8 mouse cellular contexts compared by ENCODE assay signal in the genomic region with DNA sequence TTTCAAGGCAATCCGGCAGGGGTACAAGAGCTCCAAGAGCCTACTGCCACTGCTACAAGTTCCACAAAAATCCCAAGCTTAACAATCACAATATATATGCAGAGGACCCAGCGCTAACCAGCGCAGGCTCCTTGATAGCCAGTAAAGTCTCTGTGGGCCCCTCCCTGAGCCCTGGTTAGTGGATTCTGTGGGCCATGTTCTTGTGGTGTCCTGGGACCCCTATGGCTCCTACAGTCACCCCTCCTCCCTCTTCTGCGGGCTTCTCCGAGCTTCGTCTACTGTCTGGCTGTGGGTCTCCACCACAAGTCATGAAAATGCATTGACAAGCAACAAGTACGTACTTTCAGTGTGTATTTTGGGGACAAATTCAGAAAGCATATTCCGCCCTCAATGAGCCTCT. TPM values are rescaled to one million over a fixed set of nuclear protein-coding genes. Genes with fewer than 3 reads are reported as not detected.
A peak's percentile ranks its signal among the peaks of the same experiment; 100 is the strongest.
DNase-seq lines count a peak whose midpoint lies in the region; ATAC-seq and TF ChIP-seq lines count a peak whose summit lies in the region.

No protein-coding gene starts in this region.

- intact Hi-C loops in heart, postnatal 25 days (cut with DNase I) = loop anchor here (10.0 kb wide), 1 partner anchor 537 kb away; no protein-coding TSS in a partner anchor

- no peak for DNase-seq in heart, postnatal 25 days (ENCODE audit: low spot score)
- DNase-seq in G1E (ENCODE audit: low spot score) = no peak
- DNase-seq in kidney, postnatal 14 days = peak; percentile 11
- DNase-seq in neural tube, embryonic 10.5 days (ENCODE audit: extremely low spot score, low spot score) = peak; percentile 30
- DNase-seq in urinary bladder, postnatal 25 days (ENCODE audit: low spot score) = no peak

- no peak for ATAC-seq in heart, embryonic 14.5 days (ENCODE audit: insufficient number of reproducible peaks, insufficient read depth, low FRiP score, low read depth)
- no peak for ATAC-seq in G1E (ENCODE audit: extremely low read depth, insufficient number of reproducible peaks, low FRiP score, poor library complexity, severe bottlenecking)
- 0 out of 2 replicates have a peak, but pooled peaks have one; percentile 0 for ATAC-seq in erythroblast, adult 5-6 weeks (replicated peaks; ENCODE audit: low FRiP score, poor library complexity, severe bottlenecking)
- ATAC-seq in frontal cortex, adult (ENCODE audit: low TSS enrichment) = no peak

- H3K4me1 ChIP-seq in heart, embryonic 14.5 days (ENCODE audit: control insufficient read depth in 2 of 2, insufficient read depth in 2 of 2, low read length in 2 of 2) = peaks cover 0 to 14% of the 10 kb centered on the region in 2 experiments; a peak in 3 of 4 replicates
- peaks cover 29% of the 10 kb centered on the region for H3K4me1 ChIP-seq in G1E (ENCODE audit: insufficient read depth, low read depth, low read length)

- no peaks in the 10 kb centered on the region for H3K9me3 ChIP-seq in heart, embryonic 14.5 days (ENCODE audit: control insufficient read depth, low read length)
- no peaks in the 10 kb centered on the region for H3K9me3 ChIP-seq in G1E (replicated peaks)

- peak overlapping the region; percentile 16 to 62; a peak in 1 of 4 replicates for H3K27ac ChIP-seq in heart, embryonic 14.5 days (replicated peaks in 1 of 2; ENCODE audit: control insufficient read depth in 1 of 2, insufficient read depth in 1 of 2, low read depth in 2 of 2, low read length in 2 of 2)

- H3K27me3 ChIP-seq in heart, embryonic 14.5 days (ENCODE audit: control insufficient read depth, insufficient read depth, low read length) = no peaks in the 10 kb centered on the region
- no peaks in the 10 kb centered on the region for H3K27me3 ChIP-seq in G1E (ENCODE audit: insufficient read depth, low read length)

- 2% methylated on average over 8 of the region's 8 CpGs for WGBS in heart, embryonic 14.5 days

- TF ChIP-seq CTCF in G1E (IDR thresholded peaks at IDR 0.05; ENCODE audit: low read depth, low read length) = no peak

- H3K9ac ChIP-seq in heart, embryonic 14.5 days (ENCODE audit: low read length) = peak overlapping the region; percentile 88

- peaks cover 33% of the 10 kb centered on the region for H3K36me3 ChIP-seq in heart, embryonic 14.5 days (ENCODE audit: control insufficient read depth, insufficient read depth, low read length)
- H3K36me3 ChIP-seq in G1E (replicated peaks) = peaks cover 38% of the 10 kb centered on the region

- peak overlapping the region; percentile 82 to 98 for H3K4me3 ChIP-seq in heart, embryonic 14.5 days (ENCODE audit: control insufficient read depth in 1 of 2, insufficient read depth in 1 of 2, low read depth in 1 of 2, low read length in 2 of 2)
- H3K4me3 ChIP-seq in G1E (ENCODE audit: low read depth, low read length) = peak overlapping the region; percentile 86

- peak overlapping the region; percentile 98 for H3K4me2 ChIP-seq in heart, embryonic 14.5 days (ENCODE audit: low read length)

RNA-seq across cellular contexts. Expression of gene Mphosph10, which starts 0.6 kb away (rescaled TPM):
- polyA plus RNA-seq in heart, embryonic 14.5 days (2014; fragmentation: Nextera tagmentation; extraction: Ambion mirVana) = 18.6 and 20.0 TPM in 2 replicates
- 10 to 100 TPM; 12.2 to 14.7 TPM for total RNA-seq in heart, postnatal 25 days (2021)
- total RNA-seq in G1E (2014; fragmentation: Nextera tagmentation) = 135 and 150 TPM in 2 replicates
- total RNA-seq in G1E (2017) = 85.4 and 104 TPM in 2 replicates
- polyA plus RNA-seq in G1E (2012) = 7.3 and 9.4 TPM in 2 replicates
- total RNA-seq in erythroblast, adult 5-6 weeks (2015; ENCODE audit: low replicate concordance) = 22.1 and 23.2 TPM in 2 replicates
- total RNA-seq in erythroblast, adult 5-6 weeks (2017; ENCODE audit: low replicate concordance) = 20.4 and 24.9 TPM in 2 replicates

RNA-seq across cellular contexts. Expression of gene Mcee, which starts 0.9 kb away (rescaled TPM):
- 145 and 150 TPM in 2 replicates for polyA plus RNA-seq in heart, embryonic 14.5 days (2014; fragmentation: Nextera tagmentation; extraction: Ambion mirVana)
- total RNA-seq in heart, postnatal 25 days (2021) = 100 to 1,000 TPM; 181 to 187 TPM
- total RNA-seq in G1E (2014; fragmentation: Nextera tagmentation) (35.1 and 39.3 TPM in 2 replicates), G1E (2017) (72.8 and 75.4 TPM in 2 replicates)
- 1.6 and 2.8 TPM in 2 replicates for polyA plus RNA-seq in G1E (2012)
- 18.4 and 49.0 TPM in 2 replicates for total RNA-seq in erythroblast, adult 5-6 weeks (2015; ENCODE audit: low replicate concordance)
- 32.8 and 38.4 TPM in 2 replicates for total RNA-seq in erythroblast, adult 5-6 weeks (2017; ENCODE audit: low replicate concordance)

RNA-seq across cellular contexts. Expression of gene Fan1, which starts 17.6 kb away (rescaled TPM):
- polyA plus RNA-seq in heart, embryonic 14.5 days (2014; fragmentation: Nextera tagmentation; extraction: Ambion mirVana) = 4.1 and 4.2 TPM in 2 replicates
- 1 to 10 TPM; 8.4 to 8.8 TPM for total RNA-seq in heart, postnatal 25 days (2021)
- total RNA-seq in G1E (2014; fragmentation: Nextera tagmentation) = 6.2 and 8.1 TPM in 2 replicates
- 7.1 and 9.0 TPM in 2 replicates for total RNA-seq in G1E (2017)
- 1.5 and 1.8 TPM in 2 replicates for polyA plus RNA-seq in G1E (2012)
- total RNA-seq in erythroblast, adult 5-6 weeks (2015; ENCODE audit: low replicate concordance) = 0.42 and 2.3 TPM in 2 replicates
- total RNA-seq in erythroblast, adult 5-6 weeks (2017; ENCODE audit: low replicate concordance) = 1.3 and 3.2 TPM in 2 replicates

Comparison
In these comparisons a context has a peak if more than half of its experiments do, and no peak if none do; other contexts are left out.
1. DNase-seq: peak in kidney, postnatal 14 days (single experiment) and neural tube, embryonic 10.5 days (single experiment); none in heart, postnatal 25 days (single experiment), G1E (single experiment) and urinary bladder, postnatal 25 days (single experiment).